Mouse (Mus musculus): ENCODE results near the gene Fgfr2. TPM values are rescaled to one million over a fixed set of nuclear protein-coding genes. Genes with fewer than 3 reads are reported as not detected.

Gene Fgfr2
- polyA plus RNA-seq, 1 experiment from 2014 or later: 110 TPM

- Histone ChIP-seq H3K4me1 (ENCODE audit: insufficient read depth, low read depth, low read length) (no peaks in the 10 kb centered on the region), H3K27ac (ENCODE audit: low read length) (no peak overlapping the region), H3K27me3 (replicated peaks; ENCODE audit: insufficient read depth, low read length) (no peaks in the 10 kb centered on the region), H3K9me3 (ENCODE audit: low read length) (no peaks in the 10 kb centered on the region), H3K36me3 (ENCODE audit: insufficient read depth, low read length) (peaks cover 49% of the 10 kb centered on the region), H3K9ac (replicated peaks; ENCODE audit: low read depth) (no peak overlapping the region), H3K4me3 (ENCODE audit: low read depth, low read length) (no peak overlapping the region), H3K4me2 (replicated peaks; ENCODE audit: low read depth, low read length) (no peak overlapping the region)
- 90% methylated on average over 2 of the region's 2 CpGs for WGBS
- DNase-seq (ENCODE audit: low spot score) (no peak), ATAC-seq (no peak)
- TF ChIP-seq EP300 (IDR thresholded peaks at IDR 0.05): no peak
- TF ChIP-seq CTCF (IDR thresholded peaks at IDR 0.05): no peak
Observed at GRCm38 (mm10) chr7:132875391-132876086, 247.6 kb downstream of the Fgfr2 start.

- 83% methylated on average over 2 of the region's 2 CpGs for WGBS
- Histone ChIP-seq H3K9ac (replicated peaks; ENCODE audit: low read depth) (no peak overlapping the region), H3K4me2 (replicated peaks; ENCODE audit: low read depth, low read length) (no peak overlapping the region), H3K4me1 (ENCODE audit: insufficient read depth, low read depth, low read length) (no peaks in the 10 kb centered on the region), H3K36me3 (ENCODE audit: insufficient read depth, low read length) (peaks cover 42% of the 10 kb centered on the region), H3K9me3 (ENCODE audit: low read length) (no peaks in the 10 kb centered on the region), H3K27ac (ENCODE audit: low read length) (no peak overlapping the region), H3K27me3 (replicated peaks; ENCODE audit: insufficient read depth, low read length) (no peaks in the 10 kb centered on the region), H3K4me3 (ENCODE audit: low read depth, low read length) (no peak overlapping the region)
- no peak for ATAC-seq
- no peak for DNase-seq (ENCODE audit: low spot score)
- TF ChIP-seq EP300 (IDR thresholded peaks at IDR 0.05) (no peak), CTCF (IDR thresholded peaks at IDR 0.05) (no peak)
Observed at GRCm38 (mm10) chr7:132873043-132873442, 250.1 kb downstream of the Fgfr2 start.

- Histone ChIP-seq H3K4me2 (replicated peaks; ENCODE audit: low read depth, low read length) (no peak overlapping the region), H3K36me3 (ENCODE audit: insufficient read depth, low read length) (peaks cover 17% of the 10 kb centered on the region), H3K9me3 (ENCODE audit: low read length) (no peaks in the 10 kb centered on the region), H3K27ac (ENCODE audit: low read length) (no peak overlapping the region), H3K27me3 (replicated peaks; ENCODE audit: insufficient read depth, low read length) (no peaks in the 10 kb centered on the region), H3K4me1 (ENCODE audit: insufficient read depth, low read depth, low read length) (no peaks in the 10 kb centered on the region), H3K9ac (replicated peaks; ENCODE audit: low read depth) (no peak overlapping the region), H3K4me3 (ENCODE audit: low read depth, low read length) (no peak overlapping the region)
- WGBS: 87% methylated on average over 9 of the region's 9 CpGs
- ATAC-seq (no peak), DNase-seq (ENCODE audit: low spot score) (no peak)
- TF ChIP-seq CTCF (IDR thresholded peaks at IDR 0.05): no peak
Observed at GRCm38 (mm10) chr7:132866316-132866715, 256.8 kb downstream of the Fgfr2 start.

- ATAC-seq: peak; percentile 98
Observed at GRCm38 (mm10) chr7:132859042-132859958, 263.9 kb downstream of the Fgfr2 start, which contains the start of gene Abraxas2. Gene Abraxas2, plus strand, starts transcription at chr7:132859225.

GRCm38 (mm10) chr7:132858043-132858608 lies 265.0 kb downstream of the Fgfr2 start:
- DNase-seq (ENCODE audit: low spot score): no peak
- Histone ChIP-seq H3K4me2 (replicated peaks; ENCODE audit: low read depth, low read length) (no peak overlapping the region), H3K4me1 (ENCODE audit: insufficient read depth, low read depth, low read length) (peaks cover 4% of the 10 kb centered on the region; the same call in 1 of the 2 replicates), H3K27me3 (replicated peaks; ENCODE audit: insufficient read depth, low read length) (no peaks in the 10 kb centered on the region), H3K27ac (ENCODE audit: low read length) (no peak overlapping the region), H3K36me3 (ENCODE audit: insufficient read depth, low read length) (no peaks in the 10 kb centered on the region), H3K9ac (replicated peaks; ENCODE audit: low read depth) (no peak overlapping the region), H3K9me3 (ENCODE audit: low read length) (no peaks in the 10 kb centered on the region), H3K4me3 (ENCODE audit: low read depth, low read length) (no peak overlapping the region)
- WGBS: 71% methylated on average over 5 of the region's 5 CpGs
- ATAC-seq: no peak
- TF ChIP-seq CTCF (IDR thresholded peaks at IDR 0.05) (peak; percentile 12; the same call in 1 of the 2 replicates), EP300 (IDR thresholded peaks at IDR 0.05) (no peak)

More at GRCm38 (mm10) chr7:132859042-132859958, 263.9 kb downstream of the Fgfr2 start, which contains the start of gene Abraxas2:
- 2% methylated on average over 53 of the region's 53 CpGs for WGBS
- H3K4me2 ChIP-seq (replicated peaks; ENCODE audit: low read depth, low read length): peak within 1 kb of the TSS; percentile 88
- peak within 1 kb of the TSS; percentile 98 for H3K4me3 ChIP-seq (ENCODE audit: low read depth, low read length)
- H3K27me3 ChIP-seq (replicated peaks; ENCODE audit: insufficient read depth, low read length): no peaks in the 10 kb centered on the region
- no peaks in the 10 kb centered on the region for H3K36me3 ChIP-seq (ENCODE audit: insufficient read depth, low read length)
- peak; percentile 96 for DNase-seq (ENCODE audit: low spot score)
- peak within 1 kb of the TSS; percentile 81 for H3K27ac ChIP-seq (ENCODE audit: low read length)
- no peaks in the 10 kb centered on the region for H3K9me3 ChIP-seq (ENCODE audit: low read length)
- H3K4me1 ChIP-seq (ENCODE audit: insufficient read depth, low read depth, low read length): peaks cover 4% of the 10 kb centered on the region; the same call in 1 of the 2 replicates
- H3K9ac ChIP-seq (replicated peaks; ENCODE audit: low read depth): peak within 1 kb of the TSS; percentile 81
- TF ChIP-seq CTCF (IDR thresholded peaks at IDR 0.05): no peak
- TF ChIP-seq EP300 (IDR thresholded peaks at IDR 0.05): no peak

- Histone ChIP-seq H3K9ac (replicated peaks; ENCODE audit: low read depth) (no peak overlapping the region), H3K4me1 (ENCODE audit: insufficient read depth, low read depth, low read length) (peaks cover 4% of the 10 kb centered on the region; the same call in 1 of the 2 replicates), H3K9me3 (ENCODE audit: low read length) (no peaks in the 10 kb centered on the region), H3K27ac (ENCODE audit: low read length) (no peak overlapping the region), H3K4me2 (replicated peaks; ENCODE audit: low read depth, low read length) (no peak overlapping the region), H3K4me3 (ENCODE audit: low read depth, low read length) (no peak overlapping the region), H3K27me3 (replicated peaks; ENCODE audit: insufficient read depth, low read length) (no peaks in the 10 kb centered on the region), H3K36me3 (ENCODE audit: insufficient read depth, low read length) (no peaks in the 10 kb centered on the region)
- 63% methylated on average over 1 of the region's 1 CpGs for WGBS
- DNase-seq (ENCODE audit: low spot score): no peak
- ATAC-seq: no peak
- TF ChIP-seq EP300 (IDR thresholded peaks at IDR 0.05): no peak
- no peak for TF ChIP-seq CTCF (IDR thresholded peaks at IDR 0.05)
Observed at GRCm38 (mm10) chr7:132856083-132856482, 267.1 kb downstream of the Fgfr2 start.
